Mouse (Mus musculus): Measurements from ENCODE around the gene Cyba. TPM values are rescaled to one million over a fixed set of nuclear protein-coding genes. Genes with fewer than 3 reads are reported as not detected.

Gene Cyba
- polyA plus RNA-seq, 1 experiment: 1,035 TPM

DNA sequence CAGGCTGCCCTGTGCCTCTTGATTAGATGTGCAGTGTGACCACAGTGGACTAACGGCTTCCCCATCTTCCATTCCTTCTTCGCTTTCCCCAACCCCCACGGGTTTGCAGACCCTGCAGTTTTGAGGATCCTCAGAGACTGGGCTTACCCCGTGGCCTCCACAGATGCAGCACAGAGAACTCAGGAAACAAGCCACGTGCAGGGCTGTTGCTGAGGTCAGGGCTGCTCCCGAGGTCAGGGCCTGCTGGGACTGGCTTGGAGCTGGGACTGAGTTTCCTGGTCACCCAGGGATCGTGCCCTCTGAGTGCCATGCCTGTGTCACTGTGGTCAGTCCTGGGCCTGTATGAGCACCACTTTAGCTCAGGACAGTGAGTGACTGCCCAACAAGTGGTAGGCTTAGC lies 32.3 kb upstream of the Cyba start:
- Histone ChIP-seq H3K4me3 (ENCODE audit: insufficient read depth, low read length) (no peak overlapping the region), H3K27ac (ENCODE audit: insufficient read depth, low read depth, low read length) (no peak overlapping the region), H3K4me1 (ENCODE audit: control insufficient read depth, insufficient read depth, low read length) (peaks cover 18% of the 10 kb centered on the region)
- TF ChIP-seq POLR2A (IDR thresholded peaks at IDR 0.05; ENCODE audit: borderline replicate concordance, low read depth, low read length) (no peak), CTCF (IDR thresholded peaks at IDR 0.05; ENCODE audit: low read depth, low read length) (no peak)

DNA sequence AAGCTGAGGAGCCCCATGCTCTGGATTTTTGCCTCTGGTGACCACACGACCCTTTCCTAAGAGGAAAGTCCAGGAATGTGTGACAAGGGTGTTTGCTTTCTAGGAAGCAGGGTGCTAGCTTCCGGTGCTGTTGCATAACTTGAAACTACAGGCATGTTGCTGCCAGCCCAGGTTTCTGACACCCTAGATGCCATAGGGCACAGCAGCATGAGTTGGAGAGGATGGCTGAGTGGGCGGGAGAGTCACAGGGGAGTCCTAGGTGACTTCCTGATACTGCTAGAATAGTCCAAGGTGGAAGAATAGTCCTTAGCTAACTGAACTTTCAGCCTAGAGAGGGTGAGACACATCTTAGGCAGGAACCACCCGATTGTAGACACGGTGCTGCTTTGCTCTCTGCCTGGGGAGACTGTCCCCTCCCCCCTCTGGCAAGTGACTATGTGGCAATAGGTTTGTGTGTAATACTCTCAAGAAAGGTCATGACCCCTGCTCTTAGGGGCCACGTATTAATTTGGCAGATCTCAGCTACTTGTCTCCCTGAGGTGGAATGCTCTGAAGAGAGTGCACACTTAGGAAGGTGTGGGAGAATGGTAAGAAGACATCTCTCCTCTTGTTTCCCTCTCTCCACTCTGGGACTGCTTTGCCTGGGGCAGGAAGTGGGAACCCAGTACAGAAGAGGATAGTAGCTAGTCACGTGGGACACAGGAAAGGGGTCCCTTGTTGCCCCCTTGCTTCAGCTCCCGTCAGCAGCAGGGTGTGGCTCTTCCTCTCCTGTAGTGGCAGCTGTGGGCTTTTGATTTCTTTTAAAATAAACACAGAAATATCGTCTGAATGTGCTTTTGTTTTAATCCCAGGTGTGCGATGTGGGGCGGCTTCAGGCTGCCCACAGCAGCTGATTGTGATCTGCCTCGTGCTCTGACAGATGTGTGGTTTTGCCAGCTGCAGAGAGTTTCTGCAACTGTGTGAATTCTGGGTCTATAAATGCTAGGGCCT lies 31.2 kb upstream of the Cyba start:
- Histone ChIP-seq H3K4me1 (ENCODE audit: control insufficient read depth, insufficient read depth, low read length) (peaks cover 21% of the 10 kb centered on the region), H3K27ac (ENCODE audit: insufficient read depth, low read depth, low read length) (no peak overlapping the region), H3K4me3 (ENCODE audit: insufficient read depth, low read length) (no peak overlapping the region)
- TF ChIP-seq POLR2A (IDR thresholded peaks at IDR 0.05; ENCODE audit: borderline replicate concordance, low read depth, low read length): no peak
- TF ChIP-seq CTCF (IDR thresholded peaks at IDR 0.05; ENCODE audit: low read depth, low read length): no peak

DNA sequence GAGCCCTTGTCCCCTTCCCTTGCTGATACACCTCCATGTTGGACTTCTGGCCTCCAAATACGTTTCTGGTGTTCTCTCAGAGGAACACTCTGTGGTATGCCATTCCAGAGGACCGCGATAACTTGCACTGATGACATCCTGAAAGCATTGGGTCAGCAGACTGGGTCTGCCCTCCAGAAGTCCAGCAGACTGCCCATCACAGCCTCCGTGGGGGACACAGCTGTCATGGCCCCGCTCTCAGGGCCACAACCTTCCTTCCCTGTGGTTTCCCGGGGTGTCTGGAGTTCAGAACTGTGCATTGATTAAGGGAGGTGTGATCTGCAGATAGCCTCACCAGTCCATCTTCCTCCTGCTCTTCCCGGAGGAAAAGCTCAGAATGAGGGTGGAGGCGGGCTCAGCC lies 29.8 kb upstream of the Cyba start:
- H3K27ac ChIP-seq (ENCODE audit: insufficient read depth, low read depth, low read length): no peak overlapping the region
- TF ChIP-seq POLR2A (IDR thresholded peaks at IDR 0.05; ENCODE audit: borderline replicate concordance, low read depth, low read length) (no peak), CTCF (IDR thresholded peaks at IDR 0.05; ENCODE audit: low read depth, low read length) (no peak)
- H3K4me3 ChIP-seq (ENCODE audit: insufficient read depth, low read length): no peak overlapping the region
- peaks cover 21% of the 10 kb centered on the region for H3K4me1 ChIP-seq (ENCODE audit: control insufficient read depth, insufficient read depth, low read length)

DNA sequence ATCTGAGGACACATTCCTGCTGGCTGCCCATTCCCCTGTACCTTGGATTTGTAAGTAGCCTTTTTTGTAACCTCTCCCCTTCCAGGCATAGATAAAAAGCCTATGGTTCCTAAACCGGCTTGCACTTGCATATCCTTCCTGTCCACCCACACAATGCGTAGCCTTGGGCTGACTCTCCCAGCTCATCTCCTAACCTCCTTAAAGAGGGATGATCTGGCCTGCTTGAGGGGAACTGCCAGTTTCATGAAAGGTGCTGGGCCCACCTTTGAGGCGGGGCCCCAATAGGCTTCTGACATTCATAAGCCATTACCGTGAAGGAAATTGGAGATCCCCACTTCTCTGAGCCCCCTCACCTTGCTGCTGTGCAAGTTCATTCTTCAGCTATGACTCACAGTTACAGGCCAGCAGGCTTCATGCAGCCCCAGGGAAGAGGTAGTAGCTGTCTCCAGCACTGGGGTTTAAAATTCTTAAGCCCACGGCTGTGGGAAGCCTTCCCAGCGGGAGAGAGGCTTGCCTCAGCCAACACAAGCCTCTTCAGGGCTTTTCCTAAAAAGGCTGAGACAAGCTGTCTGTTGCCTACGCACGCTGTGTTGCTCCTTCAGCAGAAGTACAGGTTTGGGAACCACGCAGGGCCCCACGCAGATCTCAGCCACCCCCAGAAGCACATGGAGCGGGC lies 28.9 kb upstream of the Cyba start:
- TF ChIP-seq POLR2A (IDR thresholded peaks at IDR 0.05; ENCODE audit: borderline replicate concordance, low read depth, low read length) (no peak), CTCF (IDR thresholded peaks at IDR 0.05; ENCODE audit: low read depth, low read length) (no peak)
- peaks cover 21% of the 10 kb centered on the region for H3K4me1 ChIP-seq (ENCODE audit: control insufficient read depth, insufficient read depth, low read length)
- H3K4me3 ChIP-seq (ENCODE audit: insufficient read depth, low read length): no peak overlapping the region
- H3K27ac ChIP-seq (ENCODE audit: insufficient read depth, low read depth, low read length): no peak overlapping the region

DNA sequence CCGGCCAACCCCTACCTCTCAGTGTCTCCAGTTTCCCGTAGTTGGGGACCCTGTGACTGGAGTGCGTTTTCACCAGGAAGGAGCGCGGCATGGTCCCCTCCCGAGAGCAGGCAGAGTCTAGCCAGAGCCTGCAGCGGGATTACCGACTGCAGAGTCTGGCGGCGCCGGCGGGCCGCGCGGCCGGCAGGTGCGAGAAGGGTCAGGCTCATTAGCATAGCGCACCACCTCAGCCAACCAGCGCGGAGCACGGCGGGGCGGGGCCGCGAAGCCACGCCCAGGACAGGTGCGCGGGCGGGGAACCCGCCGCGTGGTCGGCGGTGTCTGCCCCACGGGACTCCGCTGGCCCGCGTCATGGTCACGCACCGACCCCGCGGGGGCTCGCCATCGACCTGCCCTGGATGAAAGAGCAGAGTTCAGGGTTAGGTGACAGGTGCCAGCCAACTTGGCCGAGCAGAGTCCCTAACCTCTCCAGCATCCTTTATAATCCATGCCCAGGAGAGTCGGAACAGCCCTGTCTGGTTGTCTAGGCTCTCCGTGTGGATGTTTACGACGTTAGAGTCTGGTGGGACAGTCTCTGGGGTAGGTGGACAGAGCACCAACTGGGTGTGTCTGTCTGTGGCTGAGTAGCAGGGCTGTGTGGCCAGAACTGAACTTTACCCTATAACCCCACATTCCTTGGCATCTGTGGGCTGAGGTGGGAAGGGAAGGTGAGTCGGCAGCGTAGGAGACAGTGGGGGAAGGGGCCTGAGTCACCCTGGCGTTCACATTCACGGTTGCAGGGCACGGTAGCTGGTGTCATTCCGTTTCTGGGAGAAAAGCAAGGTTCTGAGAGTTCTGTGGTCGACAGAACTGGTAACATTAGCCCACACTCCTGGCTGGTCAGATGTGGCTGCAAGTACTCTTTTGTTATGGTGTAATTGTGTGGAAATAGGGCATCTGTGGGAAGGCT lies 28.1 kb upstream of the Cyba start, which contains the start of gene Snai3:
Gene Snai3, minus strand, starts transcription at position 210 of the 949 bp plus-strand sequence.
- Histone ChIP-seq H3K27ac (ENCODE audit: insufficient read depth, low read depth, low read length) (no peak within 1 kb of the TSS), H3K4me1 (ENCODE audit: control insufficient read depth, insufficient read depth, low read length) (peaks cover 21% of the 10 kb centered on the region), H3K4me3 (ENCODE audit: insufficient read depth, low read length) (peak within 1 kb of the TSS; percentile 6; the same call in 1 of the 2 replicates)
- TF ChIP-seq CTCF (IDR thresholded peaks at IDR 0.05; ENCODE audit: low read depth, low read length): no peak
- TF ChIP-seq POLR2A (IDR thresholded peaks at IDR 0.05; ENCODE audit: borderline replicate concordance, low read depth, low read length): no peak

DNA sequence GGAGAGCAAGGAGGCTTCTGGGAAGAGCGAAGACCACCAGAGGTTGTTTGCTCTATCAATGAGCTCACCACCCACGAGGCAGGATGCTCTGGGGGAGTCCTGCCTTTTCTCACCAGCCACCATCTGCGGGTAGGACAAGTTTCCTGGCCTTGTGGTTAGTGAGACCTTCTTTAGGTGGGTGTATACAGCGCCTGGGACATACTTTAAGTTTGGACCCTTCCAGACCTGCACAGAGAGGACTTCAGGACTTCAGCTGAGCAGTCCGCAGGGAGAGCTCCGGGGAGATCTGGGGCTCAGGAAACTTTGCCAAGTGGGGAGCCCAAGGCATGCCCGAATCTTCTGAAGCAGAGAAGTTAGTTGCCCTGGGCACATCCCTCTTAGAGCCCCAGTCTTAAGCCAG lies 27.3 kb upstream of the Cyba start:
- H3K27ac ChIP-seq (ENCODE audit: insufficient read depth, low read depth, low read length): no peak overlapping the region
- no peak for TF ChIP-seq POLR2A (IDR thresholded peaks at IDR 0.05; ENCODE audit: borderline replicate concordance, low read depth, low read length)
- no peak for TF ChIP-seq CTCF (IDR thresholded peaks at IDR 0.05; ENCODE audit: low read depth, low read length)
- peaks cover 18% of the 10 kb centered on the region for H3K4me1 ChIP-seq (ENCODE audit: control insufficient read depth, insufficient read depth, low read length)
- H3K4me3 ChIP-seq (ENCODE audit: insufficient read depth, low read length): no peak overlapping the region

DNA sequence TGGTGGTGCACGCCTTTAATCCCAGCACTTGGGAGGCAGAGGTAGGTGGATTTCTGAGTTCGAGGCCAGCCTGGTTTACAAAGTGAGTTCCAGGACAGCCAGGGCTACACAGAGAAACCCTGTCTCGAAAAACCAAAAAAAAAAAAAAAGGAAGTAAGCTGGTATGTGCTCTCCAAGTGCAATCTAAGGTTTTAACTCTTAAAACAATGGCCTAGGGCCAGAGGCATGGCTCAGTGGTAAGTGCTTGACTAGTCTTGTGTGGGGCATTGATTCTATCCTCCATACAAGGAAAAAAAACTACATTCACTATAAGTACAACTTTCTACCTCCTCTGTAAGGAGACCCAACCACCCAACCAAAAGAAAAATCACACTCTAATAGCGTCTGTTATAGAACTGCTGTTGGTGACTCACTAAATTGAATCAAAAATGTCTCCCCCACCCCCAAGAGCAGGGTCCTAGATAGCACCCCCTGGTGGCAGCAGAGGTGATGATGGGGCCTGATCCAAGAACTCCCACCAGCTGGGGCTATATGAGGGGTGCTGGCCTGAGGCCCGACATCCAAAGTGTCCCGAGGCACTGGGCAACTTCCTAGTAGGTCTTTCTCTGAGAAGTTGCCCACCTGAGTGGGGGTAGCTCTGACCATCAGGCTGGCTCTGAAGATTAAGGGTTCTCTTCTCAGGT lies 26.6 kb upstream of the Cyba start:
- TF ChIP-seq POLR2A (IDR thresholded peaks at IDR 0.05; ENCODE audit: borderline replicate concordance, low read depth, low read length) (no peak), CTCF (IDR thresholded peaks at IDR 0.05; ENCODE audit: low read depth, low read length) (no peak)
- peaks cover 21% of the 10 kb centered on the region for H3K4me1 ChIP-seq (ENCODE audit: control insufficient read depth, insufficient read depth, low read length)

DNA sequence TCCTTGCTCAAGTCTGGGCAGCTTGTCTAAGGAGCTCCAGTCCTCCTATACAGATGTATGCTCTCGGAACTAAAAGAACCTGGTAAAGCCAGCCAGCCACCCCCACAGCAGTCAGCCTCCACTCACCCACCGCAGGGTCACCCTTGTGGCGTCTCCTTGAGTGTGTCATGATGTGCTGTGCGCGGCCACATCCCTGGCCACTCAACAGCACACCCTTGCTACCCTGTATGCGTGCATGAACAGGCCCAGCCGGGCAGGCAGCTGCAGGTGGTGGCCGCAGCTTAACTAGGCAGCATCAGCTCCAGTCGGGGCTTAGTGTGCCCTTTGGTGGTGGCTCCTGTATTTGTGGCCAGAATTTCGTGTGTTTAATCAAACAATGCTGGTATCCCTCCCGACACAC lies 24.4 kb upstream of the Cyba start:
- no peak overlapping the region for H3K4me3 ChIP-seq (ENCODE audit: insufficient read depth, low read length)
- H3K4me1 ChIP-seq (ENCODE audit: control insufficient read depth, insufficient read depth, low read length): peaks cover 14% of the 10 kb centered on the region

More for the DNA sequence above, 26.6 kb upstream of the Cyba start:
- Histone ChIP-seq H3K4me3 (ENCODE audit: insufficient read depth, low read length) (no peak overlapping the region), H3K27ac (ENCODE audit: insufficient read depth, low read depth, low read length) (no peak overlapping the region)

More for the DNA sequence above, 24.4 kb upstream of the Cyba start:
- H3K27ac ChIP-seq (ENCODE audit: insufficient read depth, low read depth, low read length): no peak overlapping the region
- no peak for TF ChIP-seq CTCF (IDR thresholded peaks at IDR 0.05; ENCODE audit: low read depth, low read length)
- TF ChIP-seq POLR2A (IDR thresholded peaks at IDR 0.05; ENCODE audit: borderline replicate concordance, low read depth, low read length): no peak
